Mouse (Mus musculus) lung, adult 2 months (tissue): ENCODE measurements around the gene Shox2. TPM values are rescaled to one million over a fixed set of nuclear protein-coding genes. Genes with fewer than 3 reads are reported as not detected.

ENCODE experiments used
- DNase-seq: peaks from one replicate; pipeline ENCODE4 v3.0.0; 2022
- H3K4me1 ChIP-seq: fragments of 200-500 bp; 2 replicates; pipeline ENCODE4 v1.6.1; 2011; ENCODE audit warnings: low read length; ENCODE audit not compliant: control insufficient read depth, insufficient read depth
- H3K4me3 ChIP-seq: fragments of 200-500 bp; replicated peaks from 2 replicates; pipeline ENCODE3; 2011; ENCODE audit warnings: low read depth, mild to moderate bottlenecking, control low read depth, low read length; ENCODE audit errors: extremely low read depth
- CTCF ChIP-seq: fragments of 200-500 bp; IDR thresholded peaks from 2 replicates; pipeline ENCODE4 v1.5.1; 2011; ENCODE audit warnings: mild to moderate bottlenecking, low read length, control low read depth; ENCODE audit not compliant: insufficient read depth
- POLR2A ChIP-seq: fragments of 200-500 bp; IDR thresholded peaks from 2 replicates; pipeline ENCODE4 v1.6.1; 2011; ENCODE audit warnings: low read depth, mild to moderate bottlenecking, control low read depth, low read length, borderline replicate concordance; ENCODE audit errors: extremely low read depth
- WGBS: fragments of 180-500 bp; shearing (Covaris S2); methylation state at CpG from one replicate; pipeline ENCODE4 v1.1.7; 2018; 5-methylcytosine and 5-hydroxymethylcytosine counted together
- polyA plus RNA-seq: library from polyadenylated mRNA; depleted of rRNA; stranded (reverse); fragments of >200 nt; gene quantifications from 2 replicates; pipeline ENCODE4 v1.2.3, GENCODE M21; 2012; rRNA removed

The Shox2 gene
- polyA plus RNA-seq = 0.71 and 0.94 TPM in 2 replicates

DNA sequence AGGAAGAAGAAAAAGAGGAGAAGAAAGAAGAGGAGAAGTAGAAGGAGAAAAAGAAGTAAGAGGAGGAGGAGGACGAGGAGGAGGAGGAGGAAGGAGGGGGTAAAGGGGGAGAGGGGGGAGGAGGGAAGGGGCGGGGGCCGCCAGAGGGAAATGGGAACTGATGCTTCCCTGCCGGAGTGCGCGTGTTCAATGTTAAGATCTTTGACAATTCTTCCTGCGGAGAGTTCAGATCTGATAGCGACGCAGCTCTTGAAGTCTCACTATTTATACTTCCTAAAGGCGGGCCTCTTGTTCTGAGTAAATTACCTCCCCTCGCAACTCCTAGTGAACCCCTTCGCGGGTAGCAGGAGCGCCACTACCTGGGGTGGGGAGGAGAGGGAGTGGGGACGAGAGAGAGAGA lies at the start of gene Shox2:
Shox2 (minus strand) TSS at position 66 of the 400 bp plus-strand sequence.
- no peak for TF ChIP-seq POLR2A
- no peak for TF ChIP-seq CTCF
- peak within 1 kb of the TSS; percentile 48 for H3K4me3 ChIP-seq

DNA sequence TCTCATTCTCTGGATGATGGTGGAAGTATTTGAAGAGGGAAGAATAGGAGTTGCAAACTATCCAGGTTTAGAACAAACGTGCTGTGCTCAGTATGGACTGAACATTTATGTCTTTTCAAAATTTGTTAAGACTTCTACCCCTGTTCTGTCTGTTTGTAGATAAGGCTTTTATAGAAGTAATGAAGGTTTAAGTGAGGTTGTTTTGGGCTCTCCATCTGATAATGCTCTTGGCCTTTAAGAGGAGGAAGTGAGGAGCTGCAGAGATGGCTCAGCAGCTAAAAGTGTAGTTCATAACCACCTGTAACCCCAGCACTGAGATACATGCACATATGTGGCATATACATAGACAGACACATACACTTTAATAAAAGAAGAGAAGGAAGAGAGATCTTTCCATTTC lies 15.2 kb upstream of the Shox2 start:
- no peak for TF ChIP-seq CTCF
- no peak for TF ChIP-seq POLR2A
- Histone ChIP-seq H3K4me3 (no peak overlapping the region), H3K4me1 (no peaks in the 10 kb centered on the region)
- DNase-seq = no peak
- 95% methylated on average over 1 of the region's 1 CpGs for WGBS

More for the DNA sequence above, at the start of gene Shox2:
- peaks cover 5% of the 10 kb centered on the region for H3K4me1 ChIP-seq
- 1% methylated on average over 15 of the region's 15 CpGs for WGBS
- DNase-seq = no peak

DNA sequence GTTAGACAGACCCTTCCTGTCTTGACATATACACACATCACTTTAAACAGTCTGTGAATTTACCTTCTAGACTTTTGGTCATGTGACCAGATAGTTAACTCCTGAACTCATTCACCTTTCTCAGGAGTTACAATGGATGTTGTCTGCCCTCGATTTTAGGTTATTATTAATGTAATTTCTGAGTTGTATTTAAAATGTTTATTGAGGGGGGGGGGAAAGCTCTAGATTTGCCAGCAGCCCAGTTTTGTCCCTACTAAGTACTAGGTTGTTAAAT lies 4.7 kb upstream of the Shox2 start:
- Histone ChIP-seq H3K4me1 (peaks cover 3% of the 10 kb centered on the region; the same call in 1 of the 2 replicates), H3K4me3 (peak overlapping the region; percentile 73)
- TF ChIP-seq CTCF (no peak), POLR2A (no peak)
- 12% methylated on average over 1 of the region's 1 CpGs for WGBS
- DNase-seq = no peak

DNA sequence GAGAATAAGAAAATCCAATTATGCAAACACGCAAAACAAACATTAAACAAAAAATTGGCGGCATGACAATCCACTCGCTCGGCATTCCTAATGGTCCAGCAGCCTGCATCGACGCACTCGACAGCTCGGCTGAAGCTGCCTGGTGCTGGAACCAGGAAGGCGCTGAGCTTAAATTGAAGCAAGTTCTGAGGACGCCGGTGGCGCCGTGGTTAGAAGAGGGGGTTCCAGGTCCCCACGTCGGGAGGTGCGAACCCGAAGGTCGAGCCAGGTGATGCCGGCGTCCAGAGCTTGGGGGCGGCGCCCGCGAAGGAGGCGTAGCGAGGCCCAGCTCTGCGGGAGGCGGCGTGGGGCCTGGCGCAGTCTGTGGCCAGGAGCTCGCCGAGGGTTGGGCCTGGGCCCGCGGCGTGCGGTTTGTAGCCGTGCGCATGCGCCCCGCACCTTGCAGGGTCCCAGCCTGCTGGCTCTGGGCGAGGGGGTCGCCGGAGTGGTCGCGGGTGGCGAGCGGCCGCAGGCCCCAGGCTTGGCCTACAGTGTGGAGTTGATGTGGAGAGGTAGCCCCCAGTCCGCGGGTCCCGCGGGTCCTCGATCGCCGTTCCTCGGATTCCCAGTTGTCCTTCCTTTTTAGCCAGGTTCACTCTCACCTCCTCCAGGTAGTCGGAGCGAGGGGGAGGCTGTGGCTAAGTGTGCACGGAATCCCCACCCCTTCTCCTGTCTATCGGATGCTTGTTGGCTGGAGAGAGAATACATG lies 4.1 kb upstream of the Shox2 start:
- no peak for TF ChIP-seq CTCF
- TF ChIP-seq POLR2A = peak; percentile 49; the same call in 1 of the 2 replicates
- peak; percentile 66 for DNase-seq
- H3K4me3 ChIP-seq = peak overlapping the region; percentile 73
- WGBS = under 1% methylated on average over 60 of the region's 60 CpGs
- H3K4me1 ChIP-seq = peaks cover 5% of the 10 kb centered on the region

DNA sequence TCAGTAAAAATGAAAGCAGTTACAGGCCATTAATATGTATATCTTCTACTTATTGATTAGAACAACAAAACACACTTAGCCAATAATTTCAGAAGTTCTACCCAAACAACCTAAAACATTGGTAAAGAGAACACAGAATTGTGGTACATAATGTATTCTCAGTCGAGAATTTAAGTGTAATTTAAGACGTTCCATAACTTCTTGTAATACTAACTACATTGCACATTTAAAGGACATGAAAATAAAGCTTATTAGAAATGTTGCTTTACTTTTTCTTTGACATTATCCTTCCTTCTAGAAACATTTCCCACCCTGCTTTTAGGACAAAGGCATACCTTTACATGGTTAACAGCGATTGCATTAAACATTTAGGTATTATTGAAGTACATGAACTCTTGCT lies 1.9 kb upstream of the Shox2 start:
- TF ChIP-seq POLR2A (no peak), CTCF (no peak)
- Histone ChIP-seq H3K4me3 (no peak overlapping the region), H3K4me1 (peaks cover 5% of the 10 kb centered on the region)
- no peak for DNase-seq
- 16% methylated on average over 3 of the region's 3 CpGs for WGBS

DNA sequence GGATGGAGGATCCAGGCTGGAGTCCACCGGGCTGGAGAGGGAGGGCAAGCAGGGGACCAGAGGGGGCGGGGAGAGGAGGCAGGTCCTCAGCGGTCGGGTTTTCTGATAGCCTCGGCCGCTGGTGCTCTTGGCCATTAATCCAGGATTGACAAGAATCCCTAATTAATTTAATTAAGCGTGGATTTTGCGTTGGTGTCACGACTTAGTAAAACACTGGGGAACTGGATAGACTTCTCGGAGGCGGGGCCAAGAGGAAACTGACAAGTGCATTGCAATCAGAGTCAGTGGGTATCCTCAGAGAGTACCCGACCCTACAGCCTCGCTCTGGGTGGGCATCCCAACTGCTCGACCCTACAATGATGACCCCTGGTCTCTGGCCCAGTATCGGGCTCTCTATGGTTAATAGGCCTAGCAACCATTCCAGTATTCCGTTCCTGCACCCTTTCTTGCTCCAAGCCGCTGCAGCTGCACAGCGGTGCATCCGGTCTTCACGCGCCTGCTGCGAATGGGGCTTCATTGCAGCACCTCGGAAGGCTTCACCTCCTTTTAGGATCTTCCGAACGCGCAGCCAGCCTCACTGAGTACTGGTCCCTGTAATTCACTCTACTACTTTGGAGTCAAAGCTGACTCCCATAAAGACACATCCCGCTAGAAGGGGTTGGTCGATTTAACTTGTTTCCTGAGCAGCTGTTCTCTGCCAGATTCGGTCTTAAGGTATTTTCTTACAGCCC lies 775 bp upstream of the Shox2 start:
- DNase-seq = peak; percentile 46

DNA sequence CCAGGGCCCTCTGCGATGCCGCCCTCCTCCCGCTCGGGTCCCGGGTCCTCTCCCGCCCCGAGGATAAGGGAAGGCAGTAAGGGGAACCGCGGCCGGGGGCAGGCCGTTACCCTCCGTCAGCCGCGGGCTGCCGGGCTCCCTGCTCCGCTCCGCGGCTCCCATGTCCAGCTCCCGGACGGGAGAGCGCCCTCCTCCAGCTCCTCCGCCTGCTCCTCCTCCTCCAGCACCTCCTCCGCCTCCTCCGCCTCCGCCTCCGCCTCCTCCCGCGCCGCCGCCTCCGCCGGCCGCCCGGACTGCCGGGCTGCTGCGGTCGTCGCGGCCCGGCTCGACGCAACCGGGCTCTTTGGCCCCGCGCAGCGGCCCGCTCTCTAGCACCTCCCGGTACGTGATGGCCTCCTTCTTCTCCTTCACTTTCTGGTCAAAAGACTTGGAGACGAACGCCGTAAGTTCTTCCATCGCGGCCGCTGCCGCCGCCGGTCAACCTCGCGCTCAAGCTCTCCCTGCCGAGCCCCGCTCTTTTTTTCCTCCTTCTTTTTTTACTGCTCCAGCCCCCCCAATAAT lies 390 bp downstream of the Shox2 start, which contains the start of gene Rsrc1:
Rsrc1 (plus strand) TSS at position 290 of the 561 bp plus-strand sequence.
- under 1% methylated on average over 56 of the region's 62 CpGs for WGBS
- Histone ChIP-seq H3K4me3 (peak within 1 kb of the TSS; percentile 48), H3K4me1 (peaks cover 5% of the 10 kb centered on the region)
- TF ChIP-seq POLR2A (no peak), CTCF (no peak)
- peak; percentile 61 for DNase-seq

More for the DNA sequence above, 775 bp upstream of the Shox2 start:
- TF ChIP-seq POLR2A (no peak), CTCF (no peak)
- 3% methylated on average over 29 of the region's 29 CpGs for WGBS
- no peak overlapping the region for H3K4me3 ChIP-seq
- peaks cover 5% of the 10 kb centered on the region for H3K4me1 ChIP-seq

DNA sequence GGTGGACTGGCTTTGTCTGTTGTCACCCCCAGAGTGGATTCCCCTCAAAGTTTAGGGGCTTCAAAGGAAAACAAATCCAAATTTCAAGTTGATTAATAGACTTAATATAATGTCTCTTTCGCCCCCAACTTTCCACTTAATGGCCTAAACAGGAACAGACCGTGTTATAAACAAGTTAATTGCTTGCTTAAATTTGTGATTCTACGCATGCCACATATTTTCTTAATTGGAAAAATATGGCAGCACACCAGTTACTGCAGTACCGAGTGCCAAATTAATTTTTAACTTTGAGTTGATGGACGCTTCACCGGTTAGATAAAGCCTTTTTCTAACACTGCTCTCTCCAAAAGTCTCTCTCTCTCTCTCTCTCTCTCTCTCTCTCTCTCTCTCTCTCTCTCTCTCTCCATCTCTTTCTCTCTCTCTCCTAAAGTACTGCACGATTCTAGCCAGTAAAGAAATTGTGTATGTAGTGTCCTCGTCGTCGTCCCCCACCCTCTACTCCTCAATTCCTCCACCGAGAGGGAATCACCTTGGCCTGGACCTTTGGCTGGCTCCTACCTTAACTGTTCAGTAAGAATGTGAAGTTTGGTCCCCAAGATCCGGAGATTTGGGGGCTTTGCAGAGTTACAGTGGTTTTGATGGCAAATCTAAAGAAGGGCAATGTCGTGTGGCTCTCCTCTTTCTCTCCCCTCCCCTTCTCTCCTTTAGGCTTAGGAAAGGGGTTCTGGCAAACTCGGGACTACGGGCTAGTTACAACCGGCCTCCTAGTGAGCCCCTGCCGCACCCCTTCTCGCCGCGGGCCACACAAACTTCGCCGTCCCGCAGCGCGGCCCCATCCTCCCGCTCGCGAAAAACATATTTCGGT lies 1.2 kb downstream of the Shox2 start:
- TF ChIP-seq POLR2A (no peak), CTCF (no peak)
- Histone ChIP-seq H3K4me1 (peaks cover 5% of the 10 kb centered on the region), H3K4me3 (no peak overlapping the region)
- WGBS = 7% methylated on average over 29 of the region's 29 CpGs
- DNase-seq = no peak

DNA sequence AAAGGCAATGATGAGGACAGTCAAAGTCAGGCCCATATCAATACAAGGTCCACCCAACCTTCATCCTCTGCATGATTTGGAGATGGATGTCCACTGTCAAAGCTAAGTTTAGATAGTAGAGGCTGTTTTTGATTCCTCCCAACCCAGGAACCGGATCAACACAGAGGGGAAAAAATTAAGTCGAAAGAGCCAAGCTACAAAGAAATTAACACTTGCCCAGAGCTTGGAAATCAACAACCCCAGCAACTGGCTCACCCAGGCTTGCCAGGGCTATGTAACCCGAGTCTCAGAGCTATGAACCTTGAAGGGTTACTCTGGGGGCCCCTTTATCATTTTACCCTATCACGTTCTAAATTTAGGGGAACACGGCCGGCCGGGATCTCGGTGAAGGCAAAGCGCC lies 2.1 kb downstream of the Shox2 start:
- DNase-seq = no peak
- 9% methylated on average over 9 of the region's 9 CpGs for WGBS
- no peak overlapping the region for H3K4me3 ChIP-seq
- no peak for TF ChIP-seq CTCF
- no peak for TF ChIP-seq POLR2A
- peaks cover 5% of the 10 kb centered on the region for H3K4me1 ChIP-seq
